Mouse (Mus musculus) kidney, adult 2 months (tissue): ENCODE measurements at regions not wholly inside any gene's neighbourhood (a gene's known extent, or its start where the extent isn't known, plus 50 kb on each side); places are given as distances from the start of the nearest gene placed in this dataset.

Experiments used
- CTCF ChIP-seq: fragments of 200-500 bp; conservative IDR thresholded peaks from 2 replicates; pipeline ENCODE4 v1.5.1; 2011; ENCODE audit warnings: low read depth, mild to moderate bottlenecking, control low read depth, low read length, moderate library complexity, mixed read lengths; ENCODE audit not compliant: insufficient read depth, insufficient read length
- POLR2A ChIP-seq: fragments of 200-500 bp; IDR thresholded peaks from one replicate; pipeline ENCODE4 v1.6.1; 2011; ENCODE audit warnings: low read depth, low read length, control low read depth

GRCm38 (mm10) chr13:44415971-44416370, 313.3 kb upstream of the Jarid2 start:
- no peak for TF ChIP-seq POLR2A
- TF ChIP-seq CTCF, result no peak
